Mouse (Mus musculus) ES-E14 (cell line): Measurements from ENCODE around the gene Ttll5.

Experiments
- CHD2 ChIP-seq: IDR thresholded peaks from 2 replicates; pipeline ENCODE4 v1.6.1; 2014; ENCODE audit warnings: mild to moderate bottlenecking, low read depth, low read length, inconsistent platforms
- HCFC1 ChIP-seq: IDR thresholded peaks from 2 replicates; pipeline ENCODE4 v1.6.1; 2012; ENCODE audit warnings: low read length, inconsistent platforms, borderline replicate concordance; ENCODE audit not compliant: insufficient read depth
- MAFK ChIP-seq: IDR thresholded peaks from 2 replicates; pipeline ENCODE4 v1.6.1; 2014; ENCODE audit warnings: mild to moderate bottlenecking, low read depth, low read length, inconsistent platforms; ENCODE audit not compliant: insufficient read depth
- ZC3H11A ChIP-seq: IDR thresholded peaks from 2 replicates; pipeline ENCODE4 v1.6.1; 2012; ENCODE audit warnings: low read depth, mild to moderate bottlenecking, inconsistent platforms, low read length, borderline replicate concordance
- ZNF384 ChIP-seq: IDR thresholded peaks from 2 replicates; pipeline ENCODE4 v1.6.1; 2012; ENCODE audit warnings: low read depth, low read length, inconsistent platforms

- TF ChIP-seq HCFC1 (no peak), MAFK (no peak), ZNF384 (no peak), ZC3H11A (no peak), CHD2 (no peak)
Measured at GRCm38 (mm10) chr12:85854271-85854670, 29.8 kb downstream of the Ttll5 start.
